Mouse (Mus musculus): ENCODE results near the gene Tmbim6.

- no peak for TF ChIP-seq ZNF384 (IDR thresholded peaks at IDR 0.05; ENCODE audit: low read depth, low read length)
- TF ChIP-seq MAFK (IDR thresholded peaks at IDR 0.05; ENCODE audit: insufficient read depth, low read depth, low read length): no peak
- TF ChIP-seq ZC3H11A (IDR thresholded peaks at IDR 0.05; ENCODE audit: borderline replicate concordance, low read depth, low read length): no peak
- TF ChIP-seq HCFC1 (IDR thresholded peaks at IDR 0.05; ENCODE audit: borderline replicate concordance, insufficient read depth, low read length): no peak
Measured at GRCm38 (mm10) chr15:99445567-99445966, 52.9 kb downstream of the Tmbim6 start.

All from ES-E14 (cell line).